Comparison of ENCODE assay signal across 8 mouse cellular contexts in genomic region chr4:9027383-9027782, GRCm38 (mm10).
DNase-seq lines count a peak whose midpoint lies in the region; ATAC-seq lines count a peak whose summit lies in the region.

No protein-coding gene starts in this region.

- H3K27me3 ChIP-seq in heart, embryonic 12.5 days (replicated peaks), result no peaks in the 10 kb centered on the region
- no peaks in the 10 kb centered on the region for H3K27me3 ChIP-seq in embryonic facial prominence, embryonic 10.5 days (replicated peaks; ENCODE audit: low read depth, poor library complexity, severe bottlenecking)
- H3K27me3 ChIP-seq in hindbrain, embryonic 15.5 days, result no peaks in the 10 kb centered on the region
- H3K27me3 ChIP-seq in midbrain, embryonic 10.5 days (ENCODE audit: low read depth, poor library complexity, severe bottlenecking), result no peaks in the 10 kb centered on the region

- intact Hi-C loops in heart, postnatal 14 days (cut with DNase I), result loop anchor here (5.0 kb wide), 5 partner anchors 175 to 645 kb away; no protein-coding TSS in a partner anchor

- no peaks in the 10 kb centered on the region for H3K9me3 ChIP-seq in heart, embryonic 12.5 days (replicated peaks)
- H3K9me3 ChIP-seq in embryonic facial prominence, embryonic 10.5 days, result no peaks in the 10 kb centered on the region
- H3K9me3 ChIP-seq in hindbrain, embryonic 15.5 days, result no peaks in the 10 kb centered on the region
- no peaks in the 10 kb centered on the region for H3K9me3 ChIP-seq in midbrain, embryonic 10.5 days (replicated peaks)

- WGBS in heart, embryonic 12.5 days, result 23% methylated on average over 7 of the region's 7 CpGs
- 16% methylated on average over 7 of the region's 7 CpGs for WGBS in embryonic facial prominence, embryonic 10.5 days
- WGBS in hindbrain, embryonic 15.5 days, result 10% methylated on average over 7 of the region's 7 CpGs
- 29% methylated on average over 7 of the region's 7 CpGs for WGBS in midbrain, embryonic 10.5 days

- H3K4me1 ChIP-seq in heart, embryonic 12.5 days (replicated peaks), result peaks cover 19% of the 10 kb centered on the region
- peaks cover 49% of the 10 kb centered on the region for H3K4me1 ChIP-seq in embryonic facial prominence, embryonic 10.5 days
- H3K4me1 ChIP-seq in hindbrain, embryonic 15.5 days (replicated peaks), result peaks cover 31% of the 10 kb centered on the region
- H3K4me1 ChIP-seq in midbrain, embryonic 10.5 days, result peaks cover 37% of the 10 kb centered on the region

- no peak for DNase-seq in heart, postnatal 14 days
- no peak for DNase-seq in embryonic facial prominence, embryonic 10.5 days (ENCODE audit: low spot score)
- DNase-seq in midbrain, embryonic 10.5 days (ENCODE audit: low spot score), result no peak
- no peak for DNase-seq in testis, postnatal 10 days (ENCODE audit: low spot score)
- DNase-seq in testis, postnatal 14 days (ENCODE audit: low spot score), result no peak
- DNase-seq in frontal cortex, postnatal 14 days (ENCODE audit: low spot score in 2 of 2), result no peak

- ATAC-seq in heart, embryonic 12.5 days (ENCODE audit: insufficient number of reproducible peaks, low FRiP score), result no peak
- ATAC-seq in hindbrain, embryonic 15.5 days (ENCODE audit: low FRiP score, low read depth), result peak; percentile 58

- no peak overlapping the region for H3K4me3 ChIP-seq in heart, embryonic 12.5 days
- peak overlapping the region; percentile 60; the same call in 1 of the 2 replicates for H3K4me3 ChIP-seq in embryonic facial prominence, embryonic 10.5 days
- H3K4me3 ChIP-seq in hindbrain, embryonic 15.5 days, result peak overlapping the region; percentile 40
- peak overlapping the region; percentile 51 for H3K4me3 ChIP-seq in midbrain, embryonic 10.5 days

- H3K9ac ChIP-seq in heart, embryonic 12.5 days, result no peak overlapping the region
- H3K9ac ChIP-seq in hindbrain, embryonic 15.5 days, result no peak overlapping the region

- H3K36me3 ChIP-seq in heart, embryonic 12.5 days, result no peaks in the 10 kb centered on the region
- H3K36me3 ChIP-seq in embryonic facial prominence, embryonic 10.5 days (replicated peaks), result no peaks in the 10 kb centered on the region
- no peaks in the 10 kb centered on the region for H3K36me3 ChIP-seq in hindbrain, embryonic 15.5 days
- no peaks in the 10 kb centered on the region for H3K36me3 ChIP-seq in midbrain, embryonic 10.5 days

- no peak overlapping the region for H3K27ac ChIP-seq in heart, embryonic 12.5 days (ENCODE audit: poor library complexity, severe bottlenecking)
- H3K27ac ChIP-seq in embryonic facial prominence, embryonic 10.5 days (replicated peaks), result no peak overlapping the region
- H3K27ac ChIP-seq in hindbrain, embryonic 15.5 days (replicated peaks), result peak overlapping the region; percentile 74
- peak overlapping the region; percentile 72 for H3K27ac ChIP-seq in midbrain, embryonic 10.5 days (replicated peaks)

- peak overlapping the region; percentile 86 for H3K4me2 ChIP-seq in heart, embryonic 12.5 days
- peak overlapping the region; percentile 90 for H3K4me2 ChIP-seq in hindbrain, embryonic 15.5 days

Comparison
In these comparisons a context has a peak if more than half of its experiments do, and no peak if none do; other contexts are left out.
1. H3K27ac ChIP-seq: peak in hindbrain, embryonic 15.5 days (single experiment) and midbrain, embryonic 10.5 days (single experiment); none in heart, embryonic 12.5 days (single experiment) and embryonic facial prominence, embryonic 10.5 days (single experiment).